Mouse (Mus musculus): ENCODE data around the gene Tmem247. TPM values are rescaled to one million over a fixed set of nuclear protein-coding genes. Genes with fewer than 3 reads are reported as not detected.

Gene Tmem247
- polyA plus RNA-seq, 1 experiment from 2014 or later = not detected

DNA sequence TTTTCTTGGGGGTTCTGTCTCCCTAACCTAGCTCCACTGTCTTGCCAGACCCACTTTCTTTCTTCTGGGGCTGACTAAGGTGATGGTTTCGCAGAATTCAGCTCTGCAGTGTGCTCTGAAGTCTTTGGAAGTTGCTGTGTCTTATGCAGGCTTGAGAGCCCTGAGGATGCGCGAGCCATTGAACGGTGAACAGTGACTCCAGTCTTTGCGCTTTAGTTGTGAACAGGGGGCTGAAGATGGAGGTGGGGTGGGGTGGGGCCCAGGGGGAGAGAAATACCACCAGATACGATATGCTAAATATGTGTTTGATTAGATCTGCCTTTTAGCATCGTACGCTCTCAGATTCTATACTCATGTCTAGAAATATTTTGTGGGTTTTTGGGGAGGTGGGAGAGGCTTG lies 48.0 kb downstream of the Tmem247 start:
- Histone ChIP-seq H3K9me3 (no peaks in the 10 kb centered on the region), H3K4me3 (peak overlapping the region; percentile 89), H3K27me3 (no peaks in the 10 kb centered on the region), H3K36me3 (0 out of 2 replicates have a peak, but pooled peaks cover 5% of the 10 kb centered on the region), H3K27ac (peak overlapping the region; percentile 91), H3K9ac (0 out of 2 replicates have a peak overlapping the region, but pooled peaks have one; percentile 5), H3K4me2 (peak overlapping the region; percentile 92), H3K4me1 (peaks cover 41% of the 10 kb centered on the region)
- 74% methylated on average over 8 of the region's 8 CpGs for WGBS
- no peak for ATAC-seq (ENCODE audit: borderline replicate concordance, extremely low read depth, low FRiP score, low TSS enrichment)

DNA sequence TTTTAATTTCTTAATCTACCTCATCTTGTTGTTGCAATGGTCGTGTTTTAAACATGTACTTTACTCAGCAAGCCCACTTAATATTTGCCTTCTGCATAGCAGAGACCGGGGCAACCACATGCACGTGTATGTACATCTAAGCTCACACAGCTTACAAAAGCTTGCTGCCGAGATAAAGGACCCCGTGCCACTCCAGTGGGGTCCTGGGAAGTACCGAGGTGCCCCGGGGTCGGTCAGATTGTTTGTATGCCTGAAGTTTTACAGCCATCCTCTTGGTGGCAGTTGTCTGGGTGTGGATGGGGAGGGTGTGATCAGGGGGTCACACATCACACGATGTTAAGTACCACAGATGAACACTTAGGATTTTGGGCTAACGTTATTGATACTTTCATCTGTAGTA lies 48.9 kb downstream of the Tmem247 start:
- Histone ChIP-seq H3K27me3 (no peaks in the 10 kb centered on the region), H3K4me3 (no peak overlapping the region), H3K4me2 (no peak overlapping the region), H3K4me1 (peaks cover 32% of the 10 kb centered on the region), H3K9me3 (no peaks in the 10 kb centered on the region), H3K36me3 (0 out of 2 replicates have a peak, but pooled peaks cover 9% of the 10 kb centered on the region), H3K27ac (no peak overlapping the region), H3K9ac (no peak overlapping the region)
- no peak for ATAC-seq (ENCODE audit: borderline replicate concordance, extremely low read depth, low FRiP score, low TSS enrichment)
- 72% methylated on average over 10 of the region's 10 CpGs for WGBS

DNA sequence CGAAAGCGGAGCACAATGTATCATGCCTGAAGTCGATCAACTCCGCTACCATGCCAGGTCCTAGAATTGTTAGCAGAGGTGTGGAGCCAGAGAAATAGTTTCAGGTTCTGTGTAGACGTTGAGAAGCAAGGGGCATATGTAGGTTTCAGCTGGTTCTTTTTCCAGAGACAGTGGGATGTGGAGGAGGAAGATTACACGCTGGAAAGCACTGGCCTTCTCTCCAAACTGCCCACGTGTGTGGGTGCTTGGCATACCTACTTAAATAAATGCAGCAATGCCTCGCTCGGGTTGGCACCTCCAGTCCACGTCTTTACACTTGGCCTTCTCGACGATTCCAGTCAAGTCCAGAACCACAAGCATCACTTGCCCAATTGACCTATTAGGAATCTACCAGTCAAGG lies 49.9 kb downstream of the Tmem247 start:
- no peak overlapping the region for H3K9ac ChIP-seq
- 0 out of 2 replicates have a peak, but pooled peaks cover 9% of the 10 kb centered on the region for H3K36me3 ChIP-seq
- H3K27ac ChIP-seq = no peak overlapping the region
- no peaks in the 10 kb centered on the region for H3K9me3 ChIP-seq
- peaks cover 22% of the 10 kb centered on the region for H3K4me1 ChIP-seq
- H3K4me2 ChIP-seq = no peak overlapping the region
- no peak for ATAC-seq (ENCODE audit: borderline replicate concordance, extremely low read depth, low FRiP score, low TSS enrichment)
- no peaks in the 10 kb centered on the region for H3K27me3 ChIP-seq
- 89% methylated on average over 12 of the region's 12 CpGs for WGBS
- no peak overlapping the region for H3K4me3 ChIP-seq

DNA sequence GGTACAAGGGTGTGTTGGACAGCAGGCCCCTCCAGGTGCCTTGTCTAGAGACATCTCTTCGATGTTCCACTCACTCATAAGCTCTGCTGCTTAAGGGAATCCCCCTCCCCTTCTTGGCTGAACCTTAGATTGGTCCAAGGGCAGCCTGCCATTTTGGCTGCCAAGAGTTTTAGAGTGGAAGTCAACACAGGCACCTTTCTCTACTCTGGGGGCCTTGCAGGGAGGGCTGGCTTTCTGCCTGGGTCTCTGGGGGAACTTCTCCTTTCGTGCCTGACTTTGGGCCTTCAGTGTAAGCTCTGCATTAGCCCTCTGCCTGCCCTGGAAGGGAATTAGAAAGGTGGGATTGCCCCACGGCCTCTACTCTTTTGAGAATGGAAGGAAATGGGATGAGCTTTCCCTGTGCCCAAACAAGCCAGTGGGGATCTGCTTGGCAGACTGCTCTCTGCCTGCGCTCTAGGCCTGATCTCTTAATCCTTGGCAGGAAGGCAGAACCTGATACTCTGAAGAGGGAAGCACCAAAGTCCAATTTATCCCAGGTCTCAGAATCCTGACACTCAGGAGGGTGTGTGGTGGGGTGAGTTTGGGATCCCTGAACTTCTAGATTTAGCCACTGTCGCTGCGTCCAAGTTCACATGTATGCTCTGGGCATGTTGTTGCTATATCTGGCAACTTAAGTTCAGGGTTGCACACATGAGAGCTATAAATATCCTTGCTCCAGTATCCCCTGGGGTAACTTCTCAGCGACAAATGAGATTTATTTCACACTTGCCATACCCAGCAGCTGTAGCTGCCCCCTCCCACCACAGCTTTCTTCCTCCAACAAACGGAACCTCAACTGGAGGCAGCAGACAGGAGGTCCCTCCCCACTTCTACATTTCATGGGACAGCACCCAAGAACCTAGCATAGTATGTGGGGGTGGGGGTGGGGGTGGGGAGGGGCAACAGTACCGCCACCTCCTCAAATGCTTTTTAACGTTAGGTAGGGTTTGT lies 50.7 kb downstream of the Tmem247 start:
- H3K36me3 ChIP-seq = 0 out of 2 replicates have a peak, but pooled peaks cover 9% of the 10 kb centered on the region
- H3K27me3 ChIP-seq = no peaks in the 10 kb centered on the region
- WGBS = 79% methylated on average over 10 of the region's 10 CpGs
- H3K4me3 ChIP-seq = no peak overlapping the region
- no peaks in the 10 kb centered on the region for H3K9me3 ChIP-seq
- ATAC-seq (ENCODE audit: borderline replicate concordance, extremely low read depth, low FRiP score, low TSS enrichment) = no peak
- H3K27ac ChIP-seq = no peak overlapping the region
- peaks cover 16% of the 10 kb centered on the region for H3K4me1 ChIP-seq
- H3K4me2 ChIP-seq = no peak overlapping the region
- no peak overlapping the region for H3K9ac ChIP-seq

DNA sequence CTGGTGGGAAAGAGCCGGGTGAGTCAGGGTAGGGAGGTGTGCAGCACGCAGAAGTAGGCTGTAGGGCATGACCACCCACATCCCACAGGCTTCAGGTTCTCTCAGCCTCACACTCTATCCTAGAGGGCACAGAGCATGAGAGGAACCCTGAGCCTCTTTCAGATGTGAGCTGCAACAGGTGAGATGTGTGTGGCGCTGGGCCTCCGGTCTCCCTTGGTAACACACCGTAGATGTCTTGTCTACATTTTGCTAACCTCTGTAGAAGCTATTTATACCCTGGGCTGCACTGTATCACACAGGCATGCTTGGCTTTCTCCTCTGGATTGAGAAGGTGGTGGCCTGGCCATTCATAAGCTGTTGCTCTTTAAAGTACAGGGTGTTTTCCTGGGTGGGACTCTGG lies 51.4 kb downstream of the Tmem247 start:
- WGBS = 92% methylated on average over 5 of the region's 5 CpGs
- H3K9ac ChIP-seq = no peak overlapping the region

DNA sequence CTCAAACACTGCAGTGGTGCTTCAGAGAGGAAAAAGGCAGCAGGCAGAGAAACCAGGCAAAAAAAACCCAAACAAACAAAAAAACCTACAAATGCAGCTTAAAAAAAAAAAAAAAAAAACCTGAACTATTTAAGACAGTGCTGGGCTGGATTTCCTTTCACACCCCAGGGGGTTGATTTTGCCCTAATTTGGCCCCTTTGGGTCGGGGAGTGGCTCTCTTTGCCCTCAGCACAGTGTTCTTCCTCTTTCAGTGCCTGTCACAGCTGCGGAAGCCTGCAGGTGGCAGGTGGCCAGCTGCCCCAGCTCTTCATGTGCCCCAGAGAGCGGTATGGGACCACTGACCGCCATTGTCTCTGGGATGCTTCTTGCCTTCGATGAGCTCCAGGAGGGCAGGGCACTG lies 52.4 kb downstream of the Tmem247 start:
- Histone ChIP-seq H3K9ac (no peak overlapping the region), H3K4me3 (no peak overlapping the region), H3K9me3 (no peaks in the 10 kb centered on the region), H3K36me3 (peaks cover 18% of the 10 kb centered on the region; the same call in 1 of the 2 replicates), H3K27ac (no peak overlapping the region), H3K4me2 (no peak overlapping the region), H3K27me3 (no peaks in the 10 kb centered on the region), H3K4me1 (peaks cover 13% of the 10 kb centered on the region)
- ATAC-seq (ENCODE audit: borderline replicate concordance, extremely low read depth, low FRiP score, low TSS enrichment) = no peak
- 74% methylated on average over 5 of the region's 5 CpGs for WGBS

More for the DNA sequence above, 51.4 kb downstream of the Tmem247 start:
- H3K4me2 ChIP-seq = no peak overlapping the region
- H3K27me3 ChIP-seq = no peaks in the 10 kb centered on the region
- H3K36me3 ChIP-seq = peaks cover 10% of the 10 kb centered on the region; the same call in 1 of the 2 replicates
- peaks cover 16% of the 10 kb centered on the region for H3K4me1 ChIP-seq
- H3K4me3 ChIP-seq = no peak overlapping the region
- no peak overlapping the region for H3K27ac ChIP-seq
- no peaks in the 10 kb centered on the region for H3K9me3 ChIP-seq
- ATAC-seq (ENCODE audit: borderline replicate concordance, extremely low read depth, low FRiP score, low TSS enrichment) = no peak

DNA sequence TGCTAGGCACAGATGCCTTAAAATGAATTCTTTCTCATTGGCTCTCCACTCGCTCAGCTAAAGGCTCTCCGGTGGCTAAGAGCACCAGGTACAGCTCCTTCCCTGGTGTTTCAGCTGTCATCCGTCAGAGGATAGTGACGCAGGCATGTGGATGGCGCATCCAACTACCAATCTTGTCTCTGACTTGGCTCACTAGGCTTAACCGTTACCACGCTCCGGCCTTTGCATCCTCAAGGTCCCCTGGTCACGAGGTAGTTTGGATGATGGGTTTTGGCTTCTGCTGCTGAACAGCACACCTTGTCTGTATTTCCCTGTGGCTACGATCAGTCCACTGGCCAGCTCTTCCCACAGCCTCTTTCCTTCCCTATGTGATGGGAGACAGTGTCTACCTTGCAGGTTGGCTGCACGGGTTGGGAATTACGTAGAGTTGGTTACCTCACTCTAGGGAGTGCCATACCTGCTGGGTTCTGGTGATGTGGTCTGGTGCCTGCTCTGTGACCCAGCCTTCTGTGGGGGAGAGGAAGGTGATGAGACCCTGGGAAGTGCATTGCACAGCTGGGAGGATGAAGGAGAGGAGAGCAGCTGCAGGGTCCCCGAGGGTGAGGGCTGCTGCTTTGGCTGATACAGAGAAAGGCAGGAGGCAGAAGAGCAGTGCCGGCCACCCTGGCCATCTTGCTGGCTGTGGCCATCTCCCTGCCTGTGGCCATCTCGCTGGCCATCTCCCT lies 53.0 kb downstream of the Tmem247 start:
- H3K27ac ChIP-seq = no peak overlapping the region
- no peak overlapping the region for H3K4me3 ChIP-seq
- H3K36me3 ChIP-seq = peaks cover 24% of the 10 kb centered on the region
- H3K4me2 ChIP-seq = no peak overlapping the region
- 90% methylated on average over 15 of the region's 15 CpGs for WGBS
- no peaks in the 10 kb centered on the region for H3K9me3 ChIP-seq
- ATAC-seq (ENCODE audit: borderline replicate concordance, extremely low read depth, low FRiP score, low TSS enrichment) = no peak
- peaks cover 7% of the 10 kb centered on the region for H3K4me1 ChIP-seq
- H3K9ac ChIP-seq = no peak overlapping the region
- no peaks in the 10 kb centered on the region for H3K27me3 ChIP-seq

DNA sequence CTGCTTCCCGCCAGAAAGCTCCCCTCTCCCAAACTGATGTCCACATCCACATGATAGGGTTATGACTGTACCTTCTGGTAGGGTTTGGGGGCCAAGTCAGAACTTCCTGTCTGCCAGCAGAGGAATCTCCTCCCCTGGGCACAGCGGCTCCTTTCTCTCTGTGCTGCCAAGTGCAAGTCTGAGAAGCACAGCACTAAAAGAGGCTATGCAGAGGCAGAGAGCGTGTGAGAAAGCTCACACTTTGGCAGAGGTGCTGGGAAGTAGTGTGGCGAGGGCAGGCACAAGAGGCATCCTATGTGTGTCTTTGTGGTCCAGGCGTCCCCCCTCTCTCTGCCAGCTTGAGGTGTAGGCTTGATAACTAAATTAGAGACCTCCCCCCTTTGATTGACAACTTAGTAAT lies 53.9 kb downstream of the Tmem247 start:
- Histone ChIP-seq H3K4me2 (no peak overlapping the region), H3K9me3 (no peaks in the 10 kb centered on the region), H3K4me3 (no peak overlapping the region), H3K27me3 (no peaks in the 10 kb centered on the region), H3K36me3 (peaks cover 25% of the 10 kb centered on the region), H3K27ac (no peak overlapping the region), H3K9ac (no peak overlapping the region), H3K4me1 (no peaks in the 10 kb centered on the region; the same call in 1 of the 2 replicates)
- WGBS = 77% methylated on average over 5 of the region's 5 CpGs
- ATAC-seq (ENCODE audit: borderline replicate concordance, extremely low read depth, low FRiP score, low TSS enrichment) = no peak

DNA sequence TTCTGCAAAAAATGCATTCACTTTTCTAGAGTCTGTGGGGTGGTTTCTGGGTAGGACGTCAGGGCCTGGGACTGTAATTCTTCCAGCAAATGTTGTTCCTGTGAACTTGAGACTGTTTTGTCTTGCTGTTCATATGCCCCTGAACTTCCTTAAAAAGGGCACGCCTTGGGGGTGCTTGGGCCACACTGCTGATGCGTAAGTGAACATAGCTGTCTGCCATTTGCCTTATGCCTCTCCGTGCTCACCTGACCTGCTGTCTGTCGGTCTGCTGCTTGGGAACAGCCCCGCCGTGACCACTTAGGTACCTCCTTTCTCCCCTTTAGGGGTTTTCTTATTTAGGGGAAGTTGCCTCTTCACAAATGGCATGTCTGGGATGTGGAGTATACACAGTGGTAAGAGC lies 54.7 kb downstream of the Tmem247 start:
- H3K9me3 ChIP-seq = no peaks in the 10 kb centered on the region
- no peak overlapping the region for H3K9ac ChIP-seq
- H3K4me1 ChIP-seq = no peaks in the 10 kb centered on the region
- ATAC-seq (ENCODE audit: borderline replicate concordance, extremely low read depth, low FRiP score, low TSS enrichment) = no peak
- H3K4me2 ChIP-seq = no peak overlapping the region
- WGBS = 85% methylated on average over 7 of the region's 7 CpGs
- H3K27ac ChIP-seq = no peak overlapping the region
- no peaks in the 10 kb centered on the region for H3K27me3 ChIP-seq
- peaks cover 25% of the 10 kb centered on the region for H3K36me3 ChIP-seq
- H3K4me3 ChIP-seq = no peak overlapping the region
